Mouse (Mus musculus): ENCODE data around the gene Sema7a. TPM values are rescaled to one million over a fixed set of nuclear protein-coding genes. Genes with fewer than 3 reads are reported as not detected.

Sema7a gene
- polyA plus RNA-seq (2017; shearing (Covaris generic)), result 0.29 TPM

GRCm38 (mm10) chr9:57939431-57940348, at the start of gene Sema7a:
Sema7a (plus strand) TSS chr9:57940112.

GRCm38 (mm10) chr9:57910254-57911160, 29.4 kb upstream of the Sema7a start, which contains the start of gene Ubl7:
Ubl7 (plus strand) TSS chr9:57910979.

GRCm38 (mm10) chr9:58005753-58006461, 66.0 kb downstream of the Sema7a start, which contains the start of gene Cyp11a1:
Cyp11a1 (plus strand) TSS chr9:58006411.

Other genes starting within 250 kb of the Sema7a start
- 58.7 TPM for gene Edc3, start 231.6 kb upstream of the Sema7a start, polyA plus RNA-seq (2017; shearing (Covaris generic))
- gene Clk3, start 174.3 kb upstream of the Sema7a start, polyA plus RNA-seq (2017; shearing (Covaris generic)), result 183 TPM
- 56.3 TPM for gene Arid3b, start 103.3 kb upstream of the Sema7a start, polyA plus RNA-seq (2017; shearing (Covaris generic))
- gene Ubl7, start 29.1 kb upstream of the Sema7a start, polyA plus RNA-seq (2017; shearing (Covaris generic)), result 94.4 TPM
- gene Cyp11a1, start 66.3 kb downstream of the Sema7a start, polyA plus RNA-seq (2017; shearing (Covaris generic)), result 0.37 TPM
- 4.2 TPM for gene Stra6, start 123.7 kb downstream of the Sema7a start, polyA plus RNA-seq (2017; shearing (Covaris generic))
- not detected for gene Ccdc33, start 178.7 kb downstream of the Sema7a start, polyA plus RNA-seq (2017; shearing (Covaris generic))